Mouse (Mus musculus): Measurements from ENCODE around the gene Zfp978. TPM values are rescaled to one million over a fixed set of nuclear protein-coding genes. Genes with fewer than 3 reads are reported as not detected.
"Not testable (repeated sequence)": the region's sequence is repeated elsewhere in the genome, so short reads cannot be mapped to it uniquely, and the experiment has no call there.

The Zfp978 gene
- polyA plus RNA-seq, 2 experiments, result 0.04 TPM; not detected in 1

GRCm38 (mm10) chr4:147417157-147417778 lies 56.2 kb downstream of the Zfp978 start:
- Histone ChIP-seq H3K9ac (replicated peaks) (no peak overlapping the region), H3K4me1 (replicated peaks; ENCODE audit: control insufficient read depth in 2 of 2, insufficient read depth in 2 of 2, low read length in 1 of 2) (no peaks in the 10 kb centered on the region), H3K36me3 (replicated peaks; ENCODE audit: control insufficient read depth, insufficient read depth, low read depth) (no peaks in the 10 kb centered on the region), H3K4me3 (ENCODE audit: insufficient read depth in 1 of 2, low read depth in 2 of 2, low read length in 2 of 2) (no peak overlapping the region), H3K9me3 (ENCODE audit: control insufficient read depth, low read length) (peaks cover 23% of the 10 kb centered on the region), H3K4me2 (ENCODE audit: low read depth) (no peak overlapping the region), H3K27me3 (ENCODE audit: control insufficient read depth, insufficient read depth, low read length) (no peaks in the 10 kb centered on the region), H3K27ac (no peak overlapping the region)
- no peak for ATAC-seq (ENCODE audit: insufficient read depth)
- DNase-seq (ENCODE audit: low read depth in 3 of 3, low spot score in 3 of 3), result no peak
- TF ChIP-seq EP300 (IDR thresholded peaks at IDR 0.05; ENCODE audit: low read depth), result no peak
- TF ChIP-seq CTCF (IDR thresholded peaks at IDR 0.05; ENCODE audit: low read depth), result no peak
- 37% methylated on average over 8 of the region's 8 CpGs for WGBS (ENCODE audit: insufficient replicate concordance)

DNA sequence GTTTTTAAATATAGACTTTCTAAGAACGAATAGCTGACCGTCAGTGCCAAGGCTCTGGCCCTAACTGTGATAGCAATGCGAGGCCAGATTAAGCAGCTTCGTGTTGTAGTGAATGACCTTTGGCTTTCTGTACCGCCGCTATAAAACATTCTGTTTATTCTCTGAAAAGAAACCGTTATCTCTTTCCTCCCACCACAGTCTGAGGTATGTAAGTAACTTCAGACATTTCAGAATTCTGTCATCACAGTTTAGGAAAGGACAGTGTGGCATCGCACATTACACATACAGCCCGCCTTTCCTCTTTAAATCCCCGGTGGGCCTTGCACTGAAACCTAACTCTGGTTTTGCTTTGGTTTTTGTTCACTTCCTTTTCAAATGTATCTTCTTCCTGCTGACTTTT lies 56.8 kb downstream of the Zfp978 start:
- Histone ChIP-seq H3K4me2 (ENCODE audit: low read depth) (no peak overlapping the region), H3K9ac (replicated peaks) (no peak overlapping the region), H3K4me1 (replicated peaks; ENCODE audit: control insufficient read depth in 2 of 2, insufficient read depth in 2 of 2, low read length in 1 of 2) (no peaks in the 10 kb centered on the region), H3K9me3 (ENCODE audit: control insufficient read depth, low read length) (peaks cover 23% of the 10 kb centered on the region), H3K27me3 (ENCODE audit: control insufficient read depth, insufficient read depth, low read length) (no peaks in the 10 kb centered on the region), H3K4me3 (ENCODE audit: insufficient read depth in 1 of 2, low read depth in 2 of 2, low read length in 2 of 2) (no peak overlapping the region), H3K27ac (no peak overlapping the region), H3K36me3 (replicated peaks; ENCODE audit: control insufficient read depth, insufficient read depth, low read depth) (no peaks in the 10 kb centered on the region)
- 48% methylated on average over 10 of the region's 10 CpGs for WGBS (ENCODE audit: insufficient replicate concordance)
- no peak for ATAC-seq (ENCODE audit: insufficient read depth)
- DNase-seq (ENCODE audit: low read depth in 3 of 3, low spot score in 3 of 3), result no peak
- TF ChIP-seq EP300 (IDR thresholded peaks at IDR 0.05; ENCODE audit: low read depth) (no peak), CTCF (IDR thresholded peaks at IDR 0.05; ENCODE audit: low read depth) (no peak)

DNA sequence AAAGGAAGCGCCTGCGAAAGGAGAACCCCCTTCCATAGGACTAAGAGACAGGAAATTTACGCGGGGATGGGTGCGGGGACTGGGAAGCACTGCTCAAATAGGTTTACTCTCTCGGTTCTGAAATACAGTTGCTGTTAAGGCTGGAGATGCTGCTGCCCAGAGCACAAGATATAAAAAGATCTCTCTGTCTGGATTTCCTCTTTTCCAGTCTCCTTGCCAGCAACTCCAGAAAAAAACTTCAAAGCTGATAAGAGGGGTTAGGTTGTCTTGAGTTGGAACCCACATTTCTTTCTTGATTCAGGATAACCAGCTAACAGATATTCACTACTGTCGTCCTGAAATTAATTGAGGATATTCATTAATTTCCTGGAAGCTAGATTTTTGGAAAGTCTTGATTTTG lies 57.2 kb downstream of the Zfp978 start:
- 49% methylated on average over 7 of the region's 7 CpGs for WGBS (ENCODE audit: insufficient replicate concordance)
- not testable (repeated sequence) for H3K4me3 ChIP-seq (ENCODE audit: insufficient read depth in 1 of 2, low read depth in 2 of 2, low read length in 2 of 2); H3K27me3 ChIP-seq (ENCODE audit: control insufficient read depth, insufficient read depth, low read length); H3K36me3 ChIP-seq (replicated peaks; ENCODE audit: control insufficient read depth, insufficient read depth, low read depth); DNase-seq (ENCODE audit: low read depth in 3 of 3, low spot score in 3 of 3); H3K4me1 ChIP-seq (replicated peaks; ENCODE audit: control insufficient read depth in 2 of 2, insufficient read depth in 2 of 2, low read length in 1 of 2); H3K27ac ChIP-seq; H3K9ac ChIP-seq (replicated peaks); ATAC-seq (ENCODE audit: insufficient read depth); H3K4me2 ChIP-seq (ENCODE audit: low read depth)
- H3K9me3 ChIP-seq (ENCODE audit: control insufficient read depth, low read length), result peaks cover 27% of the 10 kb centered on the region

DNA sequence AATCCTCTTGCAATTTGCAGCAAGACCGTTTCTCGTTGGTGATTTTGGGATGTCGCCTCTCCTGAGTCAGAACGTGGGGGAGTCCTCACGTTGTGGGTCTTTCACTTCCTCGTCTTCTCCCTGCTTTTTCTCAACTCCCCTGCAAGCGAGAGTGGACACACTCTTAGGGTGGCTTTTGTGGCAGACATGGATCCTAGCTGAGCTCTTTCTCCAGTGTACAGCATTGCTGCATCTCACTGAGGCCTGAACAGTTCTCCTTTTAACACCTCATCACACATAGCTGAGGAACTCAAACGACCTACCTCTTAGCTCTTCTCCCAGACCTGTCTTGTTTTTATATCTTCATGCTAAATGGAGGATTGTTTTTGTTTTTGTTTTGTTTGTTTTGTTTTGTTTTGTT lies 58.1 kb downstream of the Zfp978 start:
- not testable (repeated sequence) for ATAC-seq (ENCODE audit: insufficient read depth); H3K9ac ChIP-seq (replicated peaks); H3K36me3 ChIP-seq (replicated peaks; ENCODE audit: control insufficient read depth, insufficient read depth, low read depth); H3K4me1 ChIP-seq (replicated peaks; ENCODE audit: control insufficient read depth in 2 of 2, insufficient read depth in 2 of 2, low read length in 1 of 2); DNase-seq (ENCODE audit: low read depth in 3 of 3, low spot score in 3 of 3); H3K4me3 ChIP-seq (ENCODE audit: insufficient read depth in 1 of 2, low read depth in 2 of 2, low read length in 2 of 2); H3K27me3 ChIP-seq (ENCODE audit: control insufficient read depth, insufficient read depth, low read length); H3K27ac ChIP-seq; H3K4me2 ChIP-seq (ENCODE audit: low read depth)
- WGBS (ENCODE audit: insufficient replicate concordance), result 65% methylated on average over 8 of the region's 8 CpGs
- H3K9me3 ChIP-seq (ENCODE audit: control insufficient read depth, low read length), result peaks cover 28% of the 10 kb centered on the region

DNA sequence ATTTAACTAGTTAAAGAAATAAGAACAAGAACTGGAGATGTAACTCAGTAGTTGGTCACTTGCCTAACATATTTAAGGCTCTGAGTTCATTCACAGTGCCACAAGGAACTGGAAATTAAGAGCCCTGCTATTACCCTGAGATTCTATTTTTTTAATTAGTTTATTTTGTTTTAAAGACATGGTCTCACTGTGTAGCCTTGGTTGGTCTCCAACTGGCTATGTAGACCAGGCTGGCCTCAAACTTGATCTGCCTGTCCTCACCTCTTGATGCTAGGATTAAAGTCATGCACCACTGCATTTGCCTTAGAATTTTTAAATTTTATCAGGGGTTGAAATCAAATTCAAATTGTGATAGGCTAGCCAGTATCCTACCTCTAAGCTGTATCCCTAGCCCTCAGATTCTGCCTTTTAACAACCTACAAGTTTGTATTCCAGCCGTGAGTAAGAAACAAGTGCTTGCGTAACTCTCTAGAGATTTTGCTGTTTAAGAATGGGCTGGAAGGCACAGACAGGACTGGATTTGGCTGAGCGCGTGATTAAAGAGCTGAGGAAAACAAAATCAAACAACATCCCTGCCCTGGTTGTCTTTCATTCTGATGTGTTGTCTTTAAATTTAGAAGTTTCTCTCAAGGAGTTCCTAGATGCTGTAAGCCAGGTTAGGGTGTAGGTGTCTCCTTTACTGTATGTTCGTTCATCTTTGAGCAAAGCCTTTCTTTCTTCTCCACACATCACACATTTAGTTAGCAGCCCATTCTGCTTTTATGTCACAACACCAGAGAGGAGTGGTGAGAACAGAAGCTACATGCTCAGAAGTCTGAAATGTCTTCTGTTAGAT lies 58.9 kb downstream of the Zfp978 start:
- not testable (repeated sequence) for ATAC-seq (ENCODE audit: insufficient read depth); H3K9ac ChIP-seq (replicated peaks); DNase-seq (ENCODE audit: low read depth in 3 of 3, low spot score in 3 of 3); H3K4me3 ChIP-seq (ENCODE audit: insufficient read depth in 1 of 2, low read depth in 2 of 2, low read length in 2 of 2); H3K4me2 ChIP-seq (ENCODE audit: low read depth); H3K27me3 ChIP-seq (ENCODE audit: control insufficient read depth, insufficient read depth, low read length); H3K36me3 ChIP-seq (replicated peaks; ENCODE audit: control insufficient read depth, insufficient read depth, low read depth); H3K27ac ChIP-seq; H3K4me1 ChIP-seq (replicated peaks; ENCODE audit: control insufficient read depth in 2 of 2, insufficient read depth in 2 of 2, low read length in 1 of 2)
- 67% methylated on average over 5 of the region's 5 CpGs for WGBS (ENCODE audit: insufficient replicate concordance)
- H3K9me3 ChIP-seq (ENCODE audit: control insufficient read depth, low read length), result peaks cover 28% of the 10 kb centered on the region
